Mouse (Mus musculus): ENCODE results near the gene Vps52.

DNA sequence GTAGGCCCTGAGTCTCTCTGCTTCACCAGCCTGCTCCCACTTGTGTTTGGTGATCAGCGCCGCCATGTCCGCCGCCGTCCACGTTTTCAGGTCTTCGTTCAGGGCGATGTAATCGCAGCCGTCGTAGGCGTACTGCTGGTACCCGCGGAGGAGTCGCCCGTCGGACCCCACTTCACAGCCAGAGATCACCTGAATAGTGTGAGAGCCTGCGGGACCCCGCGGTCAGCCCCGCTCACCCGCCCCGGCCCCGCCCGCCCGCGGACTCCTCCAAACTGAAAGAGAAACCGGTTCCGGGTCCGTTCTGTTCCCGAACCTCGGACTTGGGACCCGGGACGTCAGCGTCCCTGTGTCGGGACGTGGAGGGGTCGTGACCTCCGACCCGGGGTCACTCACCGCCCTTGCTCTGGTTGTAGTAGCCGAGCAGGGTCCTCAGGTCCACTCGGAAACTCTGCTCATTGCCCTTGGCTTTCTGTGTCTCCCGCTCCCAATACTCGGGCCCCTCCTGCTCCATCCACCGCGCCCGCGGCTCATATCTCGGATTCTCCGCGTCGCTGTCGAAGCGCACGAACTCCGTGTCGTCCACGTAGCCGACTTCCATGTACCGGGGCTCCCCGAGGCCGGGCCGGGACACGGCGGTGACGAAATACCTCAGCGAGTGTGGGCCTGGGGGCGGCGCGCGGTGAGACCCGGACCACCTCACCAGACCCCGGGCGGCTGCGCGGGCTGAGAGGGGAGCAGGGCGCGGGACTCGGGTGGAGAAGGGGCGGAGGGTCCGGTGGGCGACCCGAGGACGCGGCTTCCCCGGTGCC is 43.9 kb downstream of the Vps52 start:
- TF ChIP-seq CTCF (conservative IDR thresholded peaks at IDR 0.05; ENCODE audit: insufficient read depth, insufficient read length, low read depth, low read length), result no peak
- no peak for TF ChIP-seq POLR2A (IDR thresholded peaks at IDR 0.05; ENCODE audit: low read depth, low read length)

Measured in kidney, adult 2 months (tissue).